Mouse (Mus musculus): Measurements from ENCODE around the gene Smco2.

Gene Smco2

DNA sequence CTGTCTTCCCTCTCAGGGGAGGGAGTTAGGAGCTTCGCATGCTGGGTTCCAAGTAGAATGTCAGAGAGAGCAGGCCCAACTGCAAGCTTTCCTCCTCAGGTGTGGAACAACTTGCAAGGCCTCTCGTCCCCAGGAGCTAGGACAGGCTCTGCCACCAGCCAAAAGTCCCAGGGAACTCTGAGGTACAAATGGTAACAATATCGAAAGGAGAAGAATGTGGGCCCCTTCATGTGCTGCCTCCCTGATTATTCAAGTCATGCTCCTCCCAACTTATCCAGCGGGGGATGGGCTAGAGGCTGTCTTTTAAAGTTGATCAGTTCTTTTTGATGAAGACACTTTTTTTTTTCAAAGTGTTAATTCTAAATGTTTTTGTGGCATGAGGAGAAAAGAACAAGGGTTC lies at the start of gene Smco2:
Gene Smco2 (plus strand): TSS at position 55 of the 400 bp plus-strand sequence.
- DNase-seq (ENCODE audit: inconsistent age in 2 of 2, low spot score in 1 of 2) = no peak

DNA sequence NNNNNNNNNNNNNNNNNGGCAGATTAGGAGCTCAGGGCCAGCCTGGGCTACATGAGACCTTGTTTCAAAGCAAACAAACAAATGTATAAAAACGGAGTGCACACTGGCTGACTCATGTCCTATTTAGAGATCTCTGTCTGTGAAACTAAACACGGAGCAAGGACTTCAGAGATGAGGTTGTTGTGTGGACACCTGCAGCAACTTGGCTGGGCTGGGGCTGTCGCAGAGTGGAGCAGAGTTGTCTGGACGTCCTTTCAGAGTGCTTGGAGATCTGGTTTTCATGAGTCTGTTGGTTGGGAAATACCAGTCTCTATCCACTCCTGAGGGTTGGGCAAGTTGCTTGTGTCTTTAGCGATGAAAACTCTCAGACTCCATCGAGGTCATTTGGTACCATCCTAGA lies 39.9 kb upstream of the Smco2 start:
- no peak for DNase-seq (ENCODE audit: inconsistent age in 2 of 2, low spot score in 1 of 2)

DNA sequence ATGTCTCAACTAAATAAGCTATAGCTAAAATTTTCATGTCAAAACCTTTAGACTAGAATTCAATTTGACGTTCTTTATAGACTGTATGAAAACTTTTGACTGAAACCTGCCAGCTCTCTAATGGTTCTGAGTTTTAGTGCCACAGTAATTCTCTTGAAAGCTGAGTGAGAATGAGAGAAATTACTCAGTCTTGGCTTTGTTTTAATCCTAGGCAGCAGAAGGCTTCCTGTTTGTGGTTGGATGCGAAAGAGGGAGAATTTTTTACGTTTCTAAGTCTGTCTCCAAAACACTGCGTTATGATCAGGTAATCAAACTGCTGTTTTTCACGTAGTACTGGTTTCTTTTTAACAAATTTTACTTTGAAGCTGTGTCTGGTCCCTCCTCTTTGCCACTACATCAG lies 36.9 kb upstream of the Smco2 start:
- DNase-seq (ENCODE audit: inconsistent age in 2 of 2, low spot score in 1 of 2) = no peak

DNA sequence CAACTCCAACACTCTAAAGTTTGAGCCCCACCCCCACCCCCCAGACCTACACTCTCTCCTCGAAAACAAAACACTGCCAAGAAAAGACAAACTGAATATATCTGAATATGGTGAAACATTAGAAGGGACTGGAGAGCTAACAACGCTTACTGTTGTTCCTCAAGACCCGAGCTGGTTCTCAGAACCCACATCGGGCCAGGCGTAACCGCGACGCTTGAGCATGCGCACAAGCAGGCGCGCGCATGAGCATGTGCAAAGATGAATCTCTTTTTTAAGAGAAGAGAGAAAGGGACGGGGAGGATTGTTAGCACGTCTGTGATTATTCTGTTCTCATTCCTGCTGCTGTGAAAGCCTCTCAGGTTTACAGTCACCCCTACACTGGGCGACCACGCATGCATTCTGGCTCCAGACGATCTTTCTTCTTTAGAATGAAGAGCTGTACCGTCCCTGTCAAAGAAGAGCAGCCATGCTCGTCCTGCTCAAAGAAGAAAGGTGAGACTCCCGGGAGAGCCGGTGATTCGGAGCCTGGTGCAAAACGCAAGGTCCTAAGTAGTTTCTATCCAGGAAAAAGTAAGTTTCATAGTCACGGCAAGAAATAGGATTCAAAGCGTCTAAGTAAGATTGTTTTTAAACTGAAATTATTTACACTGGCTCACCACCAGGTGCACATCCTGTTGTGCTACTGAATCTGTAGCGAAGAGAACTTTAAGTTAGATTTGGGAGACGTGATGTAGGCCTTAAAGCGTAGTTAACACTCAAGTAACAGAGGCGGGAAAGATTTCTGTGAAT lies 29.5 kb upstream of the Smco2 start:
- DNase-seq (ENCODE audit: inconsistent age in 2 of 2, low spot score in 1 of 2) = no peak

DNA sequence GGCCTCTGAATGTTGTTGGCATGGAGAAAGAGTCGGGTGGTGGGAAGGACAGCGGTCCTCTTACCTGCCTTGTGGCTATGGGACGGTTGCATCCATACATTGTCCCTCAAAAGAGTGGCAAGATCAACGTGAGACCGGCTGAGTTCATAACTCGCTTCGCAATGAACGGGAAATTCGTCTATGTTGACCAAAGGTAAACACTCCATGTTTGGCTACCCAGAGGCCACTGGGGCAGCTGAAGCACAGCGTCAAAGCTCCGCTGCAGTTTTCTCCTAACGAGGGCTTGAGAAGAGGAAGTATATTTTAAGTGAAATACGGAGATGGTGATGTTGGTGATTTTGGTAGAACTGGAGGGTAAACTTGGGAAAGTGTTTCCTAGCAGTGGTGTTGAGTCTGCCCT lies 27.9 kb upstream of the Smco2 start:
- no peak for DNase-seq (ENCODE audit: inconsistent age in 2 of 2, low spot score in 1 of 2)

DNA sequence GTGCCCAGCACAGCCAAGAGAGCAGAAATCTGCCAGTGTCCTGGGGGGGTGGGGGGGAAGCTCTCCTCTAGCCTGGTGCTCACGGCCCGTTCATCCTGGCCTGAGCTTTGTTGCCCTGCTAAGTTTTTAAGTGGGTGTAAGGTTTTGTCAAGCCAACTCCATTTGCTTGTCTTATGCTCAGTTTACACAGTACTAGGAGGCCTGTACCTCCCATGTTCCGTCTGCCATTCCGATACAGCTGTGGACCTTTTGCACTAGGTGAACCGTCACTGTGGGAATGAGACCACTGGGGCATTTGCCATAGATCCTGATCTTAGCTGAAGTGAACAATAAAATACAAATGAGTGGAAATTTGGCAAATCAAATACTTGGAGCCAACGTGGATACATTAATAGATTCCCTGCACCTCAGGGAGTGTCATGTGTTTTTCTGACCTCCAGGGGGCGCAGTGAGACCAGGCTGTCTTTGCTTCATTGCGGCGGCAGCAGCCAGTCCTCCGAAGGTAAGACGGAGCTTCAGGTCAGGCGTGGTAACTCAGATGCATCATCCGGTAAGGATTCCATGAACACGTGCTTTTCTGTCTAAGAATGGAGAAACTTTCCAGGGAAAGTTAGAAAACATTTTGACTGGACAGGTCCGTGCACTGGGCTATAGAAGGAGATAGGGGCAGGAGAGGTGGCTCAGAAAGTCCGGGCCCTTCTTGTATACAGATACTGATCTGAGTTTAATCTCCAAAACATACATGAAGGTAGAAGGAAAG lies 25.0 kb upstream of the Smco2 start:
- DNase-seq (ENCODE audit: inconsistent age in 2 of 2, low spot score in 1 of 2) = peak; percentile 55 to 86

DNA sequence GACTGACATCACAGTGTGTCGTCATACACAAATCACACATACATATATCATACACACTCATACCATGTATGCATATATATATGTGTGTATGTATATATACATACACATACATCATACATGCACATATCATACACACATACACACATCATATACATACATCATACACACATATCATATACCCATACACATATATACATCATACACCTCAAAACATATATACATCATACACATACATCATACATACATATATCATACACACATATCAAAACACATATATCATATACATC lies 24.5 kb upstream of the Smco2 start:
- no peak for DNase-seq (ENCODE audit: inconsistent age in 2 of 2, low spot score in 1 of 2)

DNA sequence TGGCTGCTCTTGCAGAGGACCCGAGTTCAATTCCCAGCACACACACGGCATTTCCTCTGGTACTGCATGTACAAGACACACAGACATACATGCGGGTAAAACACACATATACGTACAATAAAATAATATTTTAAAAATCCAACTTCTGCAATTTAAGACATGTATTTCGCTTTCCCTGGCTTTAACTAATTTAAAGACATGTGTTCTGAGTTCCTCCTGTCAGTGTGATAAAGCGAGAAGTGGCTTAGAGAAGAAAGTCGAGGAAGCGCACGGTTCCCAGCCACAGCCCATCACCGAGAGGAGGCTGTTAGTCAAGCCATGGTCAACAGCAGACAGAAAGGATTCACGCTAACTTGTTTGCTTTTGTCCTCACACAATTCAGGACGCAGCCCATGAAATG lies 18.6 kb upstream of the Smco2 start:
- DNase-seq (ENCODE audit: inconsistent age in 2 of 2, low spot score in 1 of 2) = no peak

DNA sequence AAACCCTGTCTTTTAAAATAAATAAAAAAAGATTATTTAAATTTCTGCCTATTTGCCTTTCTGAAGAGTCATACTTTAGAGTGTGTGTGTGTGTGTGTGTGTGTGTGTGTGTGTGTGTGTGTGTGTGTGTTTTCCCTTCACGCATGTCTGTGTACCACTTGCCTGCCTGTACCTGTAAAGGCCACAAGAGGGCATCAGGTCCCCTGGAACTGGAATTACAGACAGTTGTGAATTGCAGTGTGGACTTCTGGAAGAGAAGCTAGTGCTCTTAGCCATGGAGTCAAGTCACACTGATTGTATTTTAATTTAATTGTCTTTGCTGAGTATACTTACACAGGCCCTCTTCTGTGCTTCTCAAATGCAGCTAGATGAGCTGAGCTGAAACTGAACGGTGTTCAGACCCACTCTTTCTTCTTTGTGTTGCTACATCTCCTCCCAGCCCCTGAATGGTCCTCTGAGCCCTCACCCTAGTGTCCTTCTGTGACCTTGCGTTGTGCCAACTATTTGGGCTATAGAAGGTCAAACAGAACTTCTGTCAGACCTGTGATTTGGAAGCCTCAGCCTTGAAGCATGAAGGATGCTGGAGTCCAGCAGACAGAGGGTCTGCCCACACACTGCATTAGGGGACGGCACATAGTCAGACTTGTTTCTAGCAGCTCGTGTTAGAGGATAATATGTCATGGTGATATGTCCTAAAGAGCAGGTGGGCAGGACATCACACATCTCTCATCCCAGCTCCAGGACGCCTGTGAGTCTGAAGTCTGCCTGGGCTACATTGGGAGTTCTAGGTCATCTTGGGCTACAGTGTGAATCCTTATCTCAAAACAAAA lies 16.2 kb upstream of the Smco2 start:
- DNase-seq (ENCODE audit: inconsistent age in 2 of 2, low spot score in 1 of 2) = peak; percentile 52 to 86

DNA sequence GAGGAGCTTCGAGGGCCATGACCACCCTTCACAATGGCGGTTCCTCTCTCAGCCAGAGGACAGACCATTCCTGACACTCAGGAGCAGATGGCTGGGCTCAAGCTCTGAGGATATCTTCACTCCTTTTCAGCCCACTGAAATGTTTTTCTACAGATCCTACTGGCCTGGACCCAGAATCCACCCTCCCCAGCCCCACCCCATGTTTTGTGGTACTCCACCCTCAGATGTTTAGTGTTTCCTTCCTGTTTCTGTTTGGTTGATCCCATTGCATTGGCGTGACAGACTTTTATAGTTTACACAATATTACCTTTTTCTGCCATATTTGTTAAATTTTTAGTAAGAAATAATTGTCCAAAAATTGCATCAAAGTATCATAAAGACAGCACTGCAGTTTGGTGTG lies 15.6 kb upstream of the Smco2 start:
- no peak for DNase-seq (ENCODE audit: inconsistent age in 2 of 2, low spot score in 1 of 2)

DNA sequence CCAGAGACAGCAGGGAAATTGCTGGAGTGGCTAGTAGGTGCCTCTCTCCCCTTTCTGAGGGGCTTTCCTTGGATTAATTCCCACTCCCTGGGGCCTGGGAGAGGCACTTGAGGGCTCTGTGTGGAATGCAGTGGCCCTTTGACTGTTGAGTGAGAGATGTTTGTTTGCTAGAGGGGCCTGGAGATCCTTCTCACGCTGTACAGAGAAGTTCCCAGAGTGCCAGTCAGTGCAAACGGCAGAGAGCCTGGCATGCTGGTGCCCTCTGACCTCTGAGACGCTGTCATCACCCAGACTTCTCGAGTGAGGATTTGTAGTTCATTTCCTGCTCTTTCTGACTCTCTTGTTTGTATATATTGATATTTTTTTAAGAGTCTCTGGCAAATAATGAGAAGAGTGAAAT lies 14.1 kb upstream of the Smco2 start:
- no peak for DNase-seq (ENCODE audit: inconsistent age in 2 of 2, low spot score in 1 of 2)

DNA sequence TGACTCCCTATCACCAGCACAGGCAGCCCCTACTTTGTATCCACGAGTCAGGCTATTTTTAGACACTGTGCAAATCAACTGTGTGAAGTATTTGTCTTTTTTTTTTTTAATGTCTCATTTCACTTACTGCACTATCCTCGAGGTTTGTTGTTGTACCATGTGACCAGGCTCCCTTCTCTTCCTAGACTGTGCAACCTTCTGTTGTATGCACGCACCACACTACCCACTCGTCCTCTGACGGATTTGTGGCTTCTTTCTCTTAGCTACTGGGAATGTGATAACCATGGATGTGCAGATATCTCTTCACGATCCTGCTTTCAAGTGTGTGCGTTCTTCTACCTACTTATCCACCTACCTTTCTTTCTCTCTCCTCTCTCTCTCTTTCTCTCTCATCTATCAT lies 12.6 kb upstream of the Smco2 start:
- no peak for DNase-seq (ENCODE audit: inconsistent age in 2 of 2, low spot score in 1 of 2)

DNA sequence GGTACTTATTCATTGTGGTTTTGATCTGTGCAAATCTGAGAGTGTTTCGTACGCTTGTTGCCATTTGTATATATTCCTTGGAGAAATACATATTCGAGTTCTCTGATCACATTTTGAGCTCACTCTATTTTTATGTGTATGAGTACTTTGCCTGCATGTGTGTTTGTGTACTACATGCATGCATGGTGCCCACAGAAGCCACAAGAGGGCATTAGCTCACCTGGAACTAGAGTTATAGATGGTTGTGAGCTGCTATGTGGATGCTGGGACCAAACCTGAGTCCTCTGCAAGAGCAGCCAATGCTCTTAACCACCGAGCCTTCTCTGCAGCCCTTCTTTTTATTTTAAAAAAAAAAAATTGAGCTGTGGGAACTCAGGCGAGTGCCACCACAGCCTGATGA lies 11.5 kb upstream of the Smco2 start:
- DNase-seq (ENCODE audit: inconsistent age in 2 of 2, low spot score in 1 of 2) = no peak

DNA sequence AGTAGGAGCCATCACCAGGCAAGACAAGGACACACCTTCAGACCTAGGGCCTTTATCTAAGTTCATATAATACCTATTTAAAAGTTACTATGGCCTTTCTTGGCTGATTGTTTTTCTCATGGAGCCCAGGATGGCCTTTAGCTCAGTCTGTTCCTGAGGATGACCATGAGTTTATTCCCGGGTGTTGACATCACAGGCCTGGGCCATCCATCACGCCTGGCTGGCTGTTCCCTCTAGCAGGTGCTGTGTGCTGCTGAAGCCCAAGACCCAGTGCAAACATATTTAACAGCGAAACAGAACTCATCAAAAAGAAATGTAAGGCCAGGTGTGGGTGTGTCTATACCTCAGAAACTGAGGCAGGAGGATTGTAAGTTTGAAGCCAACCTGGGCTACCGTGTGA lies 11.0 kb upstream of the Smco2 start:
- DNase-seq (ENCODE audit: inconsistent age in 2 of 2, low spot score in 1 of 2) = peak; percentile 63 to 73

DNA sequence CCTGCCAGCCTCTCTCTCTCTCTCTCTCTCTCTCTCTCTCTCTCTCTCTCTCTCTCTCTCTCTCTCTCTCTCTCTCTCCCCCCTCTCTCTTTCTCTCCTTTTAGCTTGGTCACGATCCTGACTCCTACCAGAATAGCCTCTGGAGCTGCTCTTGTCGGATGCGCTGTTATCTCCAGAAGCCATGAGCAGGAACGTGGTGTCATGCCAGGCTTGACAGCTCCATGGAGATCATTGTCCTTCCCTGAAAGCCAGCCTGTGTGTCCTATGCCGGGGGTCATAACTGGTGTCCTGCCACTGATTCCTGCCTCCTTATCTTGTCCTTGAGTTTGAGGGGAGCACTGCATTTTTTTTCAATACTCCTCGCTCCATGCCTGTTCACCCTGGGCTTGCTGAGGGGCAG lies 5.0 kb upstream of the Smco2 start:
- no peak for DNase-seq (ENCODE audit: inconsistent age in 2 of 2, low spot score in 1 of 2)

DNA sequence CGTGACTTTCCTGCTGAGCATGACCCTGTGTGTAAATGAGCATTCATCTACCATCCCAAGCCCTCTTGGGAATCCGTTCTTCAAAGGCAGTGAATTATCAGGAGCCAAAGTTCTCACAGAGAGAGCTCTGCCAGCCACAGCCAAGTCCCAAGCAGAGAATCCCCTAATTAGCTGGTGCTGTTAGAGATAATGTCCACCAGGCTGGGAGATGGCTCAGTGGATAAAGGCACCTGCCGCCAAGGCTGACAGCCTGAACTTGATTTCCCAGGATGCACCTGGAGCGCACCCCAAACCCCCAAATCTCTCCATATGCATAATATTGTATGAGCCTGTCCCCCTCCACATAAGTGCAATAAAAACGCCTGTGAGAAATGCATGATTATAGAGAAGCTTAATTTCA lies 4.6 kb upstream of the Smco2 start:
- no peak for DNase-seq (ENCODE audit: inconsistent age in 2 of 2, low spot score in 1 of 2)

DNA sequence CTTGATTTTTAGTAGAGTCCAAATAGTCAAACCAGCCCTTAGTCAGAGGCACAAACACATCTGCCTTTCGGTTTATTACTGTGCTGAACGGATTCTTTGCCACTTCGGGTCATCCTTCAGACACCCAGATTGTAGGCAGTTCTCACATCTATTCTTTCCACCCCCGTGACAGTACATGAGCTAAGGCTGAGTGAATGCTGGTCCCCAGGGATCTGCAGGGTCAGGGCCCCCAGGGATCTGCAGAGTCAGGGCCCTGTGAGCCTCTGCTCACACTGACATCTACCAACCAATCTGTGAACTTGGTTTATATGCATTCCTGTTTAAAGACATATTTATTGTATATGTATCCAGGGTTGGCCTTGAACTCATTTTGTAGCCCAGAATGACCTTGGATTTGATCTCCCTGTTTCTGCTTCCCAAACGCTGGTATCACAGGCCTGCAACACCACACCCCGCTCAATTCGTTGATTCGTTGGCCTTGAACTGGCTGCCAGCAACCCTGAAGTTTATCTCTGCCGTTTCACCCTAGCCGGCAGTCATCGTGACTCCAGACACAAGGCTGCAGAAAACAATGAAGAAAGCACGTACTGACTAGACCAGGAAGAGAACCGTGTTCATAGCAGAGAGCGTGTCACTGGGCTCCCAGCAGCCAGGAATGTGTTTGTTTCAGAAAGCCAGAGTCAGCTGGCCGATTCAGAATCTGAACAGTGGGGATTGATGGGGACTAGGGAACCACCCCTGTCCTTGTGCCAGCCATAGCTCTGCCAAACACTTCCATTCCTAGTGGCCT lies 3.7 kb upstream of the Smco2 start:
- peak; percentile 82 to 90 for DNase-seq (ENCODE audit: inconsistent age in 2 of 2, low spot score in 1 of 2)

DNA sequence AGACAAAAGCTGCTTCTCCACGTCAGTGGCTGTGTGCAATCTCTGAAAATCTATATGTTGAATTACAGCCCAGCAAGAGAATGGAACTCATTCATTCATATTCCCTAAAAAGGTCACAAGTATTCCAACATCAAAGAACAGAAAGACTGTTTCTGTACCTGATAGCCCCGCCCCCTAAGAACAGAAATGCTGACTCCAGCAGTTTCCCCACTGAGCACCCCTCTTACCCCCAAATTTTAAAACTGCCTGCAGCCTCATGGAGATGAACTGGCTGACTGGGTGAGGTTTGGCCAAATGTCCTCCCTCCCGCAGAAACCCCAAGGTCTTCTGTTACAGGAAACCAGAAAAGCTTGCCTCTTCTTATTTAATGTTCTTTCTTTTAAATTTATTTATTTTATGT lies 2.5 kb upstream of the Smco2 start:
- DNase-seq (ENCODE audit: inconsistent age in 2 of 2, low spot score in 1 of 2) = no peak

DNA sequence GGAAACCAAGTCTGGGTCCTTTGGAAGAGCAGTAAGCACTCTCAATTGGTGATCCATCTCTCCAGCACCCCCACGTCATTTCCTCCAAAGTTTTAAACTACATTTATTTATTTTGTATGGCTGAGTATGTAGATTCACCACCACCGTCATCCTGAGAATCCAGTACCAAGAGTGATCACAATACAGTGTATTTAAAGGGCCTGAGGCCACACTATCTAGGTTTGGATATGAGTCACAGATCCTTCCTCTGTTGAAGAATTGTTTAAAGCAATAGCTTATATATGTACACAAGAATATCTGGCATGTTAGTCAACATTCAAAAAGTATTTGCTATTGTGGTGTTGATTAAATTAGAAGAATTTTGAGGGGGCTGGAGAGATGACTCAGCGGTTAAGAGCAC lies 1.6 kb upstream of the Smco2 start:
- no peak for DNase-seq (ENCODE audit: inconsistent age in 2 of 2, low spot score in 1 of 2)

DNA sequence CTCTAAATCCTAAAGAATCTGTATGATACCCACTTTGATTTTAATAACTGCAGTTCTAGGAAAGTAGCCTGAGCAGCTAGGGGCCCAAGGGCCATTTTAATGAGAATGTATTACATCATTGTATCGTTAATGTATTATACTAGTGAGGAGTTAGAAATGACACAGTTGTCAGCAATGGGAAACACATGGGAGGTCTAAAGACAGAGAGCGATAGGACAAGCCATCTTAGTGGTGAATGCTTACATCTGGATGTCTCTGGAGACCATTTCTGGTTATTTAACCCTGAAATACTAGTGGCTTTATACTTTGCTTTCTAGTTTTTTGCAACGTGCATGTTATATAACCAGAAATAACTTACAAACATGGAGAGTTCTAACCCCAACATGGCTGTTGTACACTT lies 2.0 kb downstream of the Smco2 start:
- no peak for DNase-seq (ENCODE audit: inconsistent age in 2 of 2, low spot score in 1 of 2)

DNA sequence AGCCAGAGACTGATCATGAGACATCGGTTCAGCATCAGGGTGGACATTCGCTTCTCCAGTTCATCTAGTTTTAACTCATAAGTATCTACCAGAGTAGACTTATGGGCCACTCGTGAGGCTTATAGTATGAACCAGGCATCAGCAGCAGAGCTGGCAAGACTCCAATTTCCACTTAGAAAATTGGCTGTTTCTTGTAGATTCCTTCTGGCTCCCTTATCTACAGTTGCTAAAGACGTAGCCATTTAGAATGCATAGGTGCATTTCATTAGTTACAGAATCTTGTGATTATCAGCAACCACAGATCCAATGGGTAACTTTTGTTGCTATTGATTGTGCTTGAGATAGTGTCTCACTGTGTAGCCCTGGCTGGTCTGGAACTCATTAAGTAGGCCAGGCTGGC lies 2.8 kb downstream of the Smco2 start:
- DNase-seq (ENCODE audit: inconsistent age in 2 of 2, low spot score in 1 of 2) = no peak
